ENCODE assay signal across 18 mouse cellular contexts in genomic region chr3:61368446-61368845, GRCm38 (mm10). TPM values are rescaled to one million over a fixed set of nuclear protein-coding genes. Genes with fewer than 3 reads are reported as not detected.
A peak's percentile ranks its signal among the peaks of the same experiment; 100 is the strongest.
DNase-seq lines count a peak whose midpoint lies in the region; TF ChIP-seq lines count a peak whose summit lies in the region.
"Had no signal": no experiment of that assay in that cellular context is flagged by ENCODE, and none has a peak within 500 bp of the region (broad histone marks: within the 10 kb centered on the region; RNA-seq: fewer than 3 reads in every experiment).

No protein-coding gene starts in this region.

- no peak for DNase-seq in left cerebral cortex, adult 2 months (ENCODE audit: extremely low spot score in 1 of 2, low spot score in 2 of 2)
- no peak for DNase-seq in left cerebral cortex, adult 18-20 months (ENCODE audit: low spot score in 2 of 2)
- peak; percentile 65 for DNase-seq in 3T3-L1 (ENCODE audit: low read depth, low spot score)
- DNase-seq in T-cell, adult 2 months (ENCODE audit: low spot score) = peak; percentile 7
- DNase-seq in gastrocnemius, adult 2 months = no peak
- no peak for DNase-seq in kidney, adult 18-20 months
- DNase-seq: cerebellum, adult 8-10 months; gastrocnemius, postnatal 25 days; layer of hippocampus, adult 9-11 months; liver, postnatal 0 days; retina, postnatal 1 day had no signal

- 83% methylated on average over 1 of the region's 1 CpGs for WGBS in macrophage (ENCODE audit: missing documents)

- no peak overlapping the region for H3K27ac ChIP-seq in left cerebral cortex, adult 2 months
- peak overlapping the region; percentile 98 for H3K27ac ChIP-seq in macrophage
- no peak overlapping the region for H3K27ac ChIP-seq in gastrocnemius, adult 2 months
- H3K27ac ChIP-seq: heart, embryonic 15.5 days; limb, embryonic 10.5 days had no signal

- intact Hi-C loops in left cerebral cortex, adult 2 months (cut with DNase I) = loop anchor here (5.0 kb wide), 2 partner anchors 119 to 804 kb away; no protein-coding TSS in a partner anchor
- intact Hi-C loops in gastrocnemius, adult 2 months (cut with DNase I) = no loop called here

- H3K4me3 ChIP-seq in left cerebral cortex, adult 2 months = peak overlapping the region; percentile 98; the same call in 1 of the 2 replicates
- no peak overlapping the region for H3K4me3 ChIP-seq in macrophage (ENCODE audit: inconsistent target)
- H3K4me3 ChIP-seq in gastrocnemius, adult 2 months = no peak overlapping the region
- H3K4me3 ChIP-seq: heart, embryonic 15.5 days; limb, embryonic 10.5 days had no signal

- peaks cover 6% of the 10 kb centered on the region; the same call in 1 of the 2 replicates for H3K36me3 ChIP-seq in macrophage (ENCODE audit: inconsistent target)
- H3K36me3 ChIP-seq: heart, embryonic 15.5 days; limb, embryonic 10.5 days had no signal

- peaks cover 81% of the 10 kb centered on the region for H3K79me2 ChIP-seq in macrophage (ENCODE audit: inconsistent target)

- TF ChIP-seq CTCF in left cerebral cortex, adult 2 months (IDR thresholded peaks at IDR 0.05) = no peak
- no peak for TF ChIP-seq CTCF in gastrocnemius, adult 2 months (IDR thresholded peaks at IDR 0.05)

RNA-seq across cellular contexts. Expression of gene B430305J03Rik, which starts 2.7 kb away (rescaled TPM):
- total RNA-seq in left cerebral cortex, adult 2 months (2021) = 1 to 10 TPM; 2.6 to 3.1 TPM
- 1 to 10 TPM; 3.0 TPM for total RNA-seq in left cerebral cortex, adult 18-20 months (2021)
- total RNA-seq in macrophage (2018; cell fraction: chromatin; rRNA removed) = 10 to 100 TPM in 13 of 26 experiments, 1 to 10 TPM in 13; 2.3 to 22.2 (median 10.4) TPM
- total RNA-seq in macrophage (2018; cell fraction: cytosol; rRNA removed) = 10 to 100 TPM in 7 of 26 experiments, 1 to 10 TPM in 19; 4.1 to 12.4 (median 8.0) TPM
- 10 to 100 TPM in 22 of 26 experiments, 1 to 10 TPM in 4; 6.6 to 32.9 (median 19.3) TPM for total RNA-seq in macrophage (2018; cell fraction: nucleus; rRNA removed)
- 1.9 to 4.8 TPM (median 2.3 TPM) in 3 replicates for polyA plus RNA-seq in macrophage (2018)
- not detected for total RNA-seq in gastrocnemius, adult 2 months (2021)
- polyA plus RNA-seq: activated CD4-positive, CD25-positive, alpha-beta regulatory T cell, adult 4 months; forebrain, embryonic 11.5 days; heart, embryonic 15.5 days; intestine, postnatal 0 days; limb, embryonic 10.5 days; liver, postnatal 0 days; neural tube, embryonic 11.5 days had no signal

RNA-seq across cellular contexts. Expression of gene Rap2b, which starts 7.0 kb away (rescaled TPM):
- total RNA-seq in left cerebral cortex, adult 2 months (2021) = 10 to 100 TPM; 35.2 to 38.5 TPM
- 10 to 100 TPM; 32.7 to 35.4 TPM for total RNA-seq in left cerebral cortex, adult 18-20 months (2021)
- total RNA-seq in macrophage (2018; cell fraction: chromatin; rRNA removed) = 100 to 1,000 TPM in 5 of 26 experiments, 10 to 100 TPM in 21; 24.7 to 149 (median 75.7) TPM
- 100 to 1,000 TPM in 21 of 26 experiments, 10 to 100 TPM in 5; 83.8 to 180 (median 125) TPM for total RNA-seq in macrophage (2018; cell fraction: cytosol; rRNA removed)
- total RNA-seq in macrophage (2018; cell fraction: nucleus; rRNA removed) = 100 to 1,000 TPM in 25 of 26 experiments, 10 to 100 TPM in 1; 96.2 to 250 (median 160) TPM
- polyA plus RNA-seq in macrophage (2018) = 53.2 to 99.0 TPM (median 56.2 TPM) in 3 replicates
- 1 to 10 TPM; 1.2 to 1.5 TPM for total RNA-seq in gastrocnemius, adult 2 months (2021)

Comparison
In these comparisons a context has a peak if more than half of its experiments do, and no peak if none do; other contexts are left out.
1. DNase-seq: peak in 3T3-L1 (single experiment) and T-cell, adult 2 months (single experiment); none in left cerebral cortex, adult 2 months (0 of 2), left cerebral cortex, adult 18-20 months (0 of 2), gastrocnemius, adult 2 months (single experiment) and kidney, adult 18-20 months (single experiment).
2. RNA of gene Rap2b, which starts 7.0 kb away (total RNA-seq): 35.2 to 38.5 TPM in left cerebral cortex, adult 2 months and 32.7 to 35.4 TPM in left cerebral cortex, adult 18-20 months; 1.2 to 1.5 TPM in gastrocnemius, adult 2 months; every median in the first group is over 10 times any median in the second.